Mouse (Mus musculus) liver, embryonic 15.5 days (tissue): ENCODE results near the gene Zfp697. TPM values are rescaled to one million over a fixed set of nuclear protein-coding genes. Genes with fewer than 3 reads are reported as not detected.

Experiments
- ATAC-seq: fragments of 200-750 bp; cut with Nextera tagmentation; 2 replicates; pipeline ENCODE4 v1.8.0; 2017; ENCODE audit warnings: moderate number of reproducible peaks, mild to moderate bottlenecking, moderate library complexity; ENCODE audit not compliant: insufficient read depth
- H3K27ac ChIP-seq: fragments of 300-500 bp; sonication (generic); replicated peaks from 2 replicates; pipeline ENCODE4 v1.5.1; 2015; ENCODE audit warnings: mild to moderate bottlenecking, inconsistent platforms
- H3K27me3 ChIP-seq: fragments of 300-500 bp; sonication (generic); 2 replicates; pipeline ENCODE4 v1.6.1; 2015; ENCODE audit warnings: mild to moderate bottlenecking, inconsistent platforms
- H3K36me3 ChIP-seq: fragments of 300-500 bp; sonication (generic); replicated peaks from 2 replicates; pipeline ENCODE4 v1.6.1; 2015; ENCODE audit warnings: moderate library complexity, mild to moderate bottlenecking, inconsistent platforms
- H3K4me1 ChIP-seq: fragments of 300-500 bp; sonication (generic); replicated peaks from 2 replicates; pipeline ENCODE4 v1.6.1; 2015; ENCODE audit warnings: inconsistent platforms
- H3K4me2 ChIP-seq: fragments of 300-500 bp; sonication (generic); 2 replicates; pipeline ENCODE4 v1.6.1; 2015; ENCODE audit warnings: moderate library complexity, mild to moderate bottlenecking, inconsistent platforms
- H3K4me3 ChIP-seq: fragments of 300-500 bp; sonication (generic); replicated peaks from 2 replicates; pipeline ENCODE4 v1.5.1; 2015; ENCODE audit warnings: mild to moderate bottlenecking, inconsistent platforms
- H3K9ac ChIP-seq: fragments of 300-500 bp; sonication (generic); 2 replicates; pipeline ENCODE4 v1.6.1; 2015; ENCODE audit warnings: moderate library complexity, mild to moderate bottlenecking, inconsistent platforms
- H3K9me3 ChIP-seq: fragments of 300-500 bp; sonication (generic); replicated peaks from 2 replicates; pipeline ENCODE4 v1.6.1; 2016; ENCODE audit warnings: inconsistent platforms
- WGBS: fragments of 180-500 bp; shearing (Covaris S2); methylation state at CpG from one replicate; pipeline ENCODE4 v1.1.7; 2015; ENCODE audit warnings: mixed read lengths; ENCODE audit not compliant: insufficient replicate concordance; 5-methylcytosine and 5-hydroxymethylcytosine counted together
- polyA plus RNA-seq: library from polyadenylated mRNA; unstranded; fragments of >200 nt; fragmentation: Nextera tagmentation; extraction: Ambion mirVana; gene quantifications from 2 replicates; pipeline ENCODE4 v1.2.1, GENCODE M21; 2015

Zfp697 gene
- polyA plus RNA-seq, 1 experiment from 2014 or later, result 2.1 TPM

DNA sequence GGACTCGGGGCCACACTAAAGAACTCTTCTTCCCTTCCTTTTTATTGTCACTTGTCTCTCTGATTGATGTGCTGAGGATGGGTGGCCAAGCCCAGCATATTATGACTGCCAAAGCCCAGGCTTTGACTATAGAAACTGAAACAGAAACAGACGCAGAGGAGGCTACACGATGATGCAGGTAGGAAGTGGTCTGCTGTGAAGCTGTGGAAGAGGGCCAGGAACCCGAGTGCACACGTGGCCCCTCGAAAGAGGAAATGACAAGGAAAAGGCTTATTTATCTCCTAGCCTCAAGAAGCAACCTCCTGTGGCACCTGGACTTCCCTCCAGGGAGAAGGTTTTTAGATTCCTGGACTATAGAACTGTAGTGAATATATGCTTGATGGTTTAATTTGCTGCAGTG lies 34.2 kb upstream of the Zfp697 start:
- no peak overlapping the region for H3K9ac ChIP-seq
- no peaks in the 10 kb centered on the region for H3K36me3 ChIP-seq
- 21% methylated on average over 6 of the region's 6 CpGs for WGBS
- H3K9me3 ChIP-seq, result no peaks in the 10 kb centered on the region
- no peak for ATAC-seq
- peak overlapping the region; percentile 15 for H3K4me2 ChIP-seq
- no peaks in the 10 kb centered on the region for H3K27me3 ChIP-seq
- H3K27ac ChIP-seq, result no peak overlapping the region
- no peak overlapping the region for H3K4me3 ChIP-seq
- H3K4me1 ChIP-seq, result peaks cover 7% of the 10 kb centered on the region

- peak; percentile 48; the same call in 1 of the 2 replicates for ATAC-seq
- peaks cover 7% of the 10 kb centered on the region for H3K4me1 ChIP-seq
- H3K9me3 ChIP-seq, result no peaks in the 10 kb centered on the region
- H3K9ac ChIP-seq, result no peak overlapping the region
- H3K27me3 ChIP-seq, result no peaks in the 10 kb centered on the region
- peak overlapping the region; percentile 15; the same call in 1 of the 2 replicates for H3K4me2 ChIP-seq
- no peak overlapping the region for H3K27ac ChIP-seq
- no peaks in the 10 kb centered on the region for H3K36me3 ChIP-seq
- 4% methylated on average over 8 of the region's 8 CpGs for WGBS
- H3K4me3 ChIP-seq, result no peak overlapping the region
Measured at GRCm38 (mm10) chr3:98348705-98349104, 33.6 kb upstream of the Zfp697 start.

DNA sequence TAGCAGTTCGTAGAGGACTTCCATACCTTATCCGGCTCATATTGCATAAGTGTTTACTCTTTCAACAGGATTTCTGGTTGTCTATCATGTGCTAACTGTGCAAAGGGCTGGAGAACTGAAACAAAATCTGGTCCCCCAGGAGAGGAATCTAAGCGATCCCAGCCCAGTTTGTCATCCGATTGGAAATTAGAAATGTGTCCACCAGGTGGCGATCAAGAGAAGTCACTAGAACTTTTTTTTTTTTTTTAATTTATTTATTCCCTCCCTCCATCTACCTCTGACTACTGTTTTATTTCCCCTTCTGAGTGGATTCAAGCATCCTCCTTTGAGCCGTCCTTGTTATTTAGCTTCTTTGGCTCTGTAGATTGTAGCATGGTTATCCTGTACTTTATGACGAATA lies 28.4 kb upstream of the Zfp697 start:
- WGBS, result 22% methylated on average over 7 of the region's 7 CpGs

GRCm38 (mm10) chr3:98355344-98356025 lies 26.8 kb upstream of the Zfp697 start:
- no peaks in the 10 kb centered on the region for H3K27me3 ChIP-seq
- H3K36me3 ChIP-seq, result no peaks in the 10 kb centered on the region
- no peak overlapping the region for H3K4me2 ChIP-seq
- no peak overlapping the region for H3K9ac ChIP-seq
- no peak overlapping the region for H3K4me3 ChIP-seq
- WGBS, result 67% methylated on average over 10 of the region's 10 CpGs
- ATAC-seq, result no peak
- no peaks in the 10 kb centered on the region for H3K9me3 ChIP-seq
- no peaks in the 10 kb centered on the region for H3K4me1 ChIP-seq
- no peak overlapping the region for H3K27ac ChIP-seq

More for the DNA sequence above, 28.4 kb upstream of the Zfp697 start:
- H3K9me3 ChIP-seq, result no peaks in the 10 kb centered on the region
- no peak overlapping the region for H3K4me3 ChIP-seq
- H3K9ac ChIP-seq, result no peak overlapping the region
- no peak overlapping the region for H3K27ac ChIP-seq
- no peaks in the 10 kb centered on the region for H3K27me3 ChIP-seq
- peaks cover under 1% of the 10 kb centered on the region; the same call in 1 of the 2 replicates for H3K4me1 ChIP-seq
- no peak overlapping the region for H3K4me2 ChIP-seq
- H3K36me3 ChIP-seq, result no peaks in the 10 kb centered on the region
- ATAC-seq, result no peak

DNA sequence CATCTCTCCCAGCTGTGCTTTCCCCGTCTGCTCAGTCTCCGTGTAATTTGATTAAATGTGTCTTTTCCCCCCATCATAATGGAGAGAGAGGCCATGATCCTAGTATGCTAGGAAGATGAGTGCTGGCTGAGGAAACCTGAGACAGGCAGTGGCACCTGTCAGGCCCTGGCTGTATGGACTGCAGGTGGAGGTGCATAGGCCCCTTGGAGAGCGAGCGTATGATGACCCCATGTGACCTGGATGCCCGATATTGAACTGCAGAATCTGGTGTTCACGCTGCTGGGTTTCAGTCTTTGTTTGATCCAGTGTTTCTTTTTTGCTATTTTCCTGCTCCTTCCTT lies 26.3 kb upstream of the Zfp697 start:
- no peak for ATAC-seq
- H3K27ac ChIP-seq, result no peak overlapping the region
- H3K4me2 ChIP-seq, result no peak overlapping the region
- no peaks in the 10 kb centered on the region for H3K36me3 ChIP-seq
- no peak overlapping the region for H3K4me3 ChIP-seq
- no peaks in the 10 kb centered on the region for H3K4me1 ChIP-seq
- no peaks in the 10 kb centered on the region for H3K27me3 ChIP-seq
- WGBS, result 69% methylated on average over 6 of the region's 6 CpGs
- H3K9me3 ChIP-seq, result no peaks in the 10 kb centered on the region
- H3K9ac ChIP-seq, result no peak overlapping the region

GRCm38 (mm10) chr3:98356632-98357370 lies 25.5 kb upstream of the Zfp697 start:
- Histone ChIP-seq H3K4me1 (no peaks in the 10 kb centered on the region), H3K27me3 (no peaks in the 10 kb centered on the region), H3K9me3 (no peaks in the 10 kb centered on the region), H3K36me3 (no peaks in the 10 kb centered on the region), H3K27ac (no peak overlapping the region), H3K4me2 (no peak overlapping the region), H3K4me3 (no peak overlapping the region), H3K9ac (no peak overlapping the region)
- no peak for ATAC-seq
- WGBS, result 36% methylated on average over 3 of the region's 3 CpGs

DNA sequence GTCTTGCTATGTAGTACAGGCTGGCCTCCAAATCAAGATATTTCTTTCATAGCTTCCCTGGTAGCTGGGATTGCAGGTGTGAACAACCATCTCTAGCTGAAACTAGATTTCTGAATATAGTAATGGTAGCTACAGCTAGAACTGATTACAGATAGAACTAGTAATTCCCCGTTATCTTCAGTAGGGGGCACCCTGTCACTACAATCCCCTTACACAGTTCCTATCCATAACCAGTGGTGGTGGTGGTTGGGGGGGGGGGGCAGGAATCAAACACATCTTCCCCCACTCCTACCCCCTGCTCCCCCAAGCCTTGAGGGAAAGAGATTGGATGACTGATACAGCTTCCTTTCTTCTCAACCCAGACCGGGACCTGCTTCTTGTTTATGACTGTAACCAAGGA lies 19.5 kb upstream of the Zfp697 start:
- 26% methylated on average over 2 of the region's 2 CpGs for whole genome bisulfite sequencing
- Histone ChIP-seq H3K9me3 (no peaks in the 10 kb centered on the region), H3K9ac (no peak overlapping the region), H3K4me2 (no peak overlapping the region), H3K4me1 (no peaks in the 10 kb centered on the region), H3K4me3 (no peak overlapping the region), H3K36me3 (no peaks in the 10 kb centered on the region), H3K27ac (no peak overlapping the region), H3K27me3 (no peaks in the 10 kb centered on the region)
- no peak for ATAC-seq

DNA sequence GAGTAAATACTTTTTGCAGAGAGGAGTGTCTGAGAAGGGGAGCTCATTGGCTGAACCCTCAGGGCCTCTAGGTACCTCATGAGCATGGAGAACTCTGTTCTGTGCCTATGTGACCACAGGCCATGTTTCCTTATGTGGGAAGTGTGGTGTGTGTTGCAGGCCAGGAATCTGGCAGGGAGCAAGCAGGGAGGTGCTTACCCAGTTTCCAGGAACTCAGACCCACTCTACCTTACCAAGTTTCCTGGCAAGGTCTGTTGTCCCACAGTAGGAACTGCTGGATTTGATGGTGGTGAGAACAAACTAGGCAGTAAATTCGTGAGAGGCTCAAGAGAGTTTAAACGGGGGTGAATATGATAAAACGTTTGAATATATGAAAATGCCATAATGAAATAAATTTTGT lies 16.2 kb upstream of the Zfp697 start:
- Histone ChIP-seq H3K9me3 (no peaks in the 10 kb centered on the region), H3K36me3 (no peaks in the 10 kb centered on the region), H3K9ac (no peak overlapping the region), H3K4me2 (no peak overlapping the region), H3K4me3 (no peak overlapping the region), H3K27ac (no peak overlapping the region), H3K4me1 (no peaks in the 10 kb centered on the region), H3K27me3 (no peaks in the 10 kb centered on the region)
- no peak for ATAC-seq
- 54% methylated on average over 3 of the region's 3 CpGs for WGBS

DNA sequence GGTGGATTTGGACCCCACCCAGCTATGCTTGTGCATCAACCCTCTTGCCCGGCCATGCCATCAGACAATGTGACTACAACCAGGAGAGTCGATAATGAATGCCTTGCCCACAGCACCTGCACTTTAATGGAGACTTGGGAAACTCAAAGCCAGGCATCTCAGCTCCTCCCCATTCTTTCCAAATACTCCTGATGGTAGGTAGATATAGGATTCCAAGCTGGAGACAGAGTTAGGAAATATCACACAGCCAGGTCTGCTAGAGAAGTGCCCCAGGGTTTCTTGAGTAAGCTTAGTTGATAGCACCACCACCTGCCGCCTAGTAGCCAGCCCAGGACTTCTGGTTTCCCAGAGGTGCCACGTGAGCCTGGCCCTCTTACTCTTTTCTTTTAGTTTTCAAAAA lies 15.4 kb upstream of the Zfp697 start:
- H3K9ac ChIP-seq, result no peak overlapping the region
- no peaks in the 10 kb centered on the region for H3K4me1 ChIP-seq
- H3K9me3 ChIP-seq, result no peaks in the 10 kb centered on the region
- H3K27ac ChIP-seq, result no peak overlapping the region
- H3K4me2 ChIP-seq, result no peak overlapping the region
- H3K36me3 ChIP-seq, result no peaks in the 10 kb centered on the region
- no peak for ATAC-seq
- WGBS, result 55% methylated on average over 4 of the region's 4 CpGs
- no peaks in the 10 kb centered on the region for H3K27me3 ChIP-seq
- H3K4me3 ChIP-seq, result no peak overlapping the region

GRCm38 (mm10) chr3:98368283-98368682 lies 14.0 kb upstream of the Zfp697 start:
- Histone ChIP-seq H3K4me3 (no peak overlapping the region), H3K27me3 (no peaks in the 10 kb centered on the region), H3K4me1 (no peaks in the 10 kb centered on the region), H3K9ac (no peak overlapping the region), H3K36me3 (no peaks in the 10 kb centered on the region), H3K4me2 (no peak overlapping the region), H3K9me3 (no peaks in the 10 kb centered on the region), H3K27ac (no peak overlapping the region)
- 48% methylated on average over 4 of the region's 4 CpGs for WGBS
- ATAC-seq, result no peak

- Histone ChIP-seq H3K27me3 (no peaks in the 10 kb centered on the region), H3K27ac (no peak overlapping the region), H3K4me1 (no peaks in the 10 kb centered on the region), H3K9me3 (no peaks in the 10 kb centered on the region), H3K9ac (no peak overlapping the region), H3K36me3 (no peaks in the 10 kb centered on the region), H3K4me3 (no peak overlapping the region), H3K4me2 (no peak overlapping the region)
- no peak for ATAC-seq
- 82% methylated on average over 2 of the region's 2 CpGs for WGBS
Measured at GRCm38 (mm10) chr3:98368776-98369175, 13.5 kb upstream of the Zfp697 start.
